Mouse (Mus musculus): ENCODE data around the gene Gdf15.

The Gdf15 gene

DNA sequence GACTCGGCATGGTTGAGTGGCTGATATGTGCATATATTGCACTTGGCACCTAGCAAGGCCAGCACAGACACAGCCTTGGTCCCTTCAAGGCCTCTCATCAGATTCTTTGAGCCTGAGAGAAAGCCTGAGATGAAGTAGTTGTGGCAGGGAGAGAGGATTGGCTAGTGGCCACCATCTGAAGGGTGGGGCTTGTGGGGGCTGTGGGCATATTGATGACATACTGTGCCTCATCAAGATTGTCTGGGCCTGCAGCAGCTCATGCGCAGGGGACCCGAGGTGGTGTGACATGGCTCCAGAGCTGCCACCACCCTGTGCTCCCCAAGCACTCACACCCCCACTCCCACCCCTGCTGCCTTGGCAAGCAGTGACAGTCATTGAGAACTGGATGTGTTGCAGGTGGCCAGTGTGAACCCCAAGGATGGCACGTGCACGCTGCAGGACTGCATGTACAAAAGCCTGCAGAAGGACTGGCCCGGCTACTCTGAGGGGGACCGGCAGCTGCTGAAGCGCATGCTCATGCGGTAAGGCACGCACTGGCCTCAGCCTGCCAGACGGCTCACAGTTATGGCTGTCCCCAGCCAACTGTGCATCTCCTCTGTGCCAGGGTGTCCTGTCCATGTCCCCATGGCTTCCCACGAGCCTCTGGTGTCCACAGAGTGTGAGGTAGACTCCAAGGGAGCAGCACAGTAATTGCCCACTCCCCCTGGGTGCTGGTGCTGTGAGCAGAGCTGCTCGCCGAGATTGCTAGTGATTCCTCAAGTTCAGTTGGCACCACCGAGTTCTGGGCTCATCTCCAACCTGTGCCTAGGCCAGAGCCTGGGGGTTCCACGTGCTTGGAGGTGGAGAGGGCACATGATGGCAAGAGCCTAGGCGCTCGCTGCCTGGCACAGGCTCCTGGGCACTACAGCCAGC lies 48.5 kb downstream of the Gdf15 start:
- no peak for DNase-seq
